Mouse (Mus musculus) lung, postnatal 0 days (tissue): ENCODE measurements around the gene Fzd7. TPM values are rescaled to one million over a fixed set of nuclear protein-coding genes. Genes with fewer than 3 reads are reported as not detected.

Source experiments
- ATAC-seq: fragments of 200-750 bp; cut with Nextera tagmentation; 2 replicates; pipeline ENCODE4 v1.8.0; 2017; ENCODE audit warnings: moderate library complexity
- DNase-seq: peaks from one replicate; pipeline ENCODE4 v3.0.0-alpha.2; 2016; ENCODE audit warnings: low spot score
- H3K27ac ChIP-seq: fragments of 300-500 bp; sonication (generic); 2 replicates; pipeline ENCODE4 v1.5.1; 2014; ENCODE audit warnings: antibody characterized with exemption, mild to moderate bottlenecking, low read length, mixed read lengths
- H3K27me3 ChIP-seq: fragments of 300-500 bp; sonication (generic); replicated peaks from 2 replicates; pipeline ENCODE4 v1.6.1; 2014; ENCODE audit warnings: low read length, mixed read lengths; ENCODE audit not compliant: insufficient read depth
- H3K36me3 ChIP-seq: fragments of 300-500 bp; sonication (generic); 2 replicates; pipeline ENCODE4 v1.6.1; 2014; ENCODE audit warnings: low read length, mixed read lengths; ENCODE audit not compliant: insufficient read depth
- H3K4me1 ChIP-seq: fragments of 300-500 bp; sonication (generic); 2 replicates; pipeline ENCODE4 v1.6.1; 2014; ENCODE audit warnings: antibody characterized with exemption, low read depth, low read length, mixed read lengths; ENCODE audit not compliant: insufficient read depth
- H3K4me2 ChIP-seq: fragments of 300-500 bp; sonication (generic); replicated peaks from 2 replicates; pipeline ENCODE4 v1.6.1; 2014; ENCODE audit warnings: low read depth, mild to moderate bottlenecking, low read length, moderate library complexity, mixed read lengths
- H3K4me3 ChIP-seq: fragments of 300-500 bp; sonication (generic); 2 replicates; pipeline ENCODE4 v1.5.1; 2014; ENCODE audit warnings: low read depth, low read length
- H3K9ac ChIP-seq: fragments of 300-500 bp; sonication (generic); replicated peaks from 2 replicates; pipeline ENCODE4 v1.6.1; 2014; ENCODE audit warnings: low read depth, mild to moderate bottlenecking
- H3K9me3 ChIP-seq: fragments of 300-500 bp; sonication (generic); 2 replicates; pipeline ENCODE4 v1.6.1; 2016; ENCODE audit warnings: low read length, mixed read lengths
- CTCF ChIP-seq: IDR thresholded peaks from 2 replicates; pipeline ENCODE4 v1.5.1; 2016; ENCODE audit warnings: antibody characterized with exemption, mild to moderate bottlenecking
- EP300 ChIP-seq: IDR thresholded peaks from 2 replicates; pipeline ENCODE4 v1.6.1; 2016; ENCODE audit warnings: antibody characterized with exemption, mild to moderate bottlenecking, control low read depth
- WGBS: fragments of 180-500 bp; shearing (Covaris S2); extraction: QIAGEN DNeasy Blood & Tissue Kit; methylation state at CpG from one replicate; pipeline ENCODE4 v1.1.7; 2014; 5-methylcytosine and 5-hydroxymethylcytosine counted together
- polyA plus RNA-seq: library from polyadenylated mRNA; unstranded; fragments of >200 nt; fragmentation: Nextera tagmentation; extraction: Ambion mirVana; gene quantifications from 2 replicates; pipeline ENCODE4 v1.2.1, GENCODE M21; 2015

Gene Fzd7
- polyA plus RNA-seq, 1 experiment from 2014 or later, result 7.1 TPM

- H3K36me3 ChIP-seq, result no peaks in the 10 kb centered on the region
- ATAC-seq (no peak), DNase-seq (no peak)
- WGBS, result 28% methylated on average over 11 of the region's 11 CpGs
- no peak overlapping the region for H3K4me3 ChIP-seq
- TF ChIP-seq EP300 (no peak), CTCF (no peak)
- H3K4me2 ChIP-seq, result peak overlapping the region; percentile 19; the same call in 1 of the 2 replicates
- H3K9ac ChIP-seq, result no peak overlapping the region
- H3K4me1 ChIP-seq, result no peaks in the 10 kb centered on the region; the same call in 1 of the 2 replicates
- no peaks in the 10 kb centered on the region for H3K27me3 ChIP-seq
- H3K9me3 ChIP-seq, result no peaks in the 10 kb centered on the region
- H3K27ac ChIP-seq, result no peak overlapping the region
These were observed 32.8 kb upstream of the Fzd7 start for GRCm38 (mm10) chr1:59449423-59449822.

- Histone ChIP-seq H3K27me3 (no peaks in the 10 kb centered on the region), H3K4me3 (no peak overlapping the region), H3K9me3 (no peaks in the 10 kb centered on the region), H3K36me3 (no peaks in the 10 kb centered on the region), H3K4me1 (no peaks in the 10 kb centered on the region; the same call in 1 of the 2 replicates), H3K4me2 (no peak overlapping the region), H3K27ac (no peak overlapping the region), H3K9ac (no peak overlapping the region)
- no peak for ATAC-seq
- TF ChIP-seq EP300, result no peak
- TF ChIP-seq CTCF, result no peak
- DNase-seq, result no peak
- 80% methylated on average over 11 of the region's 11 CpGs for WGBS
These were observed 31.3 kb upstream of the Fzd7 start for GRCm38 (mm10) chr1:59450896-59451295.

GRCm38 (mm10) chr1:59451584-59451983 lies 30.6 kb upstream of the Fzd7 start:
- TF ChIP-seq EP300 (no peak), CTCF (no peak)
- no peaks in the 10 kb centered on the region for H3K36me3 ChIP-seq
- no peak overlapping the region for H3K4me2 ChIP-seq
- H3K9me3 ChIP-seq, result no peaks in the 10 kb centered on the region
- no peak overlapping the region for H3K4me3 ChIP-seq
- no peak overlapping the region for H3K9ac ChIP-seq
- 45% methylated on average over 9 of the region's 9 CpGs for WGBS
- ATAC-seq (no peak), DNase-seq (no peak)
- no peak overlapping the region for H3K27ac ChIP-seq
- H3K27me3 ChIP-seq, result no peaks in the 10 kb centered on the region
- no peaks in the 10 kb centered on the region; the same call in none of the 2 replicates for H3K4me1 ChIP-seq

- no peaks in the 10 kb centered on the region for H3K9me3 ChIP-seq
- no peak overlapping the region for H3K27ac ChIP-seq
- peaks cover 9% of the 10 kb centered on the region; the same call in 1 of the 2 replicates for H3K4me1 ChIP-seq
- no peaks in the 10 kb centered on the region for H3K27me3 ChIP-seq
- H3K36me3 ChIP-seq, result no peaks in the 10 kb centered on the region
- no peak for TF ChIP-seq EP300
- TF ChIP-seq CTCF, result no peak
- WGBS, result 22% methylated on average over 3 of the region's 3 CpGs
- DNase-seq, result peak; percentile 24
- H3K9ac ChIP-seq, result no peak overlapping the region
- ATAC-seq, result no peak
- H3K4me2 ChIP-seq, result no peak overlapping the region
- no peak overlapping the region for H3K4me3 ChIP-seq
These were observed 25.4 kb upstream of the Fzd7 start for GRCm38 (mm10) chr1:59456825-59457224.

- Histone ChIP-seq H3K4me2 (no peak overlapping the region), H3K4me1 (peaks cover 9% of the 10 kb centered on the region; the same call in 1 of the 2 replicates), H3K27me3 (no peaks in the 10 kb centered on the region), H3K9ac (no peak overlapping the region), H3K36me3 (no peaks in the 10 kb centered on the region), H3K27ac (no peak overlapping the region), H3K4me3 (no peak overlapping the region), H3K9me3 (no peaks in the 10 kb centered on the region)
- ATAC-seq, result peak; percentile 73
- no peak for TF ChIP-seq EP300
- TF ChIP-seq CTCF, result no peak
- DNase-seq, result peak; percentile 81
- 32% methylated on average over 4 of the region's 4 CpGs for WGBS
These were observed 24.4 kb upstream of the Fzd7 start for GRCm38 (mm10) chr1:59457873-59458272.

- peak; percentile 63 for ATAC-seq
- Histone ChIP-seq H3K36me3 (no peaks in the 10 kb centered on the region), H3K9ac (no peak overlapping the region), H3K4me3 (no peak overlapping the region), H3K4me1 (peaks cover 9% of the 10 kb centered on the region; the same call in 1 of the 2 replicates), H3K27me3 (no peaks in the 10 kb centered on the region), H3K4me2 (no peak overlapping the region), H3K9me3 (no peaks in the 10 kb centered on the region), H3K27ac (0 out of 2 replicates have a peak overlapping the region, but pooled peaks have one; percentile 43)
- TF ChIP-seq EP300 (no peak), CTCF (no peak)
- DNase-seq, result peak; percentile 41
- 20% methylated on average over 8 of the region's 8 CpGs for WGBS
These were observed 23.3 kb upstream of the Fzd7 start for GRCm38 (mm10) chr1:59458886-59459285.
